Mouse (Mus musculus): ENCODE results near the gene Slc4a4. TPM values are rescaled to one million over a fixed set of nuclear protein-coding genes. Genes with fewer than 3 reads are reported as not detected.
"Not testable (repeated sequence)": the region's sequence is repeated elsewhere in the genome, so short reads cannot be mapped to it uniquely, and the experiment has no call there.

Slc4a4 gene
- polyA plus RNA-seq, 1 experiment, result 53.7 TPM

DNA sequence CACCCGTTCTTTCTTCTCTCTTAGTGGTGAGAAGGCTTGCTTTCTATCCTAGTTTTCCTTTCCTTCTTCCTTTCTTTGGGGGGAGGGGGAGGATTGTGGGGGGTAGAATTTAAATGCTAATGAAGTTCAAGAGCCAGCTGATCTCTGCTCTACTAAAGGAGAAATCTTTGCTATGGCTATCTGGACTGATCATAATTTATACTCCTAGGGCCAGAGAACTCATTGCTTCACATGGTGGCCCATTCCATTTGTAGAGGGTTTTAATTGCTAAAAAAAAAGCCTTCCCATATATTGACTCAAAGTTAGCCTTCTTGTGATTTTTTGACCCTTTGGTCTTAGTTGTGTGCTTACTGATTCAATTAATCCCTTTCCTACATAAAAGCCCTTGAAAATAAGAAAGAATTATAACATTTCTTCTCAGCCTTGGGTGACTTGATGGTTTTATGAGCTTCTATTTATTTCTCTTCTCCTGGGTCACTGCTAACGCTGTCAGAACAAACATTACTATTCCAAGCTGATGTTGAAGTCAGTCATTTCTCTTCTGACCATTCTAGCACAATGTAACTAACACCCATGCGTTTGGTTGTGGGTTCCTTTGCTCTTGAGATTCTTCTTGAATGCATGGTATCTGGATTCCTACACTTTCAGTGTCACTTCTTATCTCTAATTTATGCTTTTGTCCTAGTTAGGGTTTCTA, 95.6 kb downstream of the Slc4a4 start:
- Histone ChIP-seq H3K27ac (ENCODE audit: insufficient read depth, low read length) (no peak overlapping the region; the same call in 1 of the 2 replicates), H3K4me3 (ENCODE audit: insufficient read depth, low read length) (no peak overlapping the region), H3K4me1 (ENCODE audit: control insufficient read depth, insufficient read depth, low read length) (peaks cover 3% of the 10 kb centered on the region; the same call in 1 of the 2 replicates)
- TF ChIP-seq POLR2A (IDR thresholded peaks at IDR 0.05; ENCODE audit: extremely low read depth, insufficient read depth, low read length) (no peak), CTCF (IDR thresholded peaks at IDR 0.05; ENCODE audit: extremely low read depth, insufficient read depth, low read length) (no peak)

GRCm38 (mm10) chr5:88983170-88983569, 96.6 kb downstream of the Slc4a4 start:
- no peak overlapping the region for H3K4me3 ChIP-seq (ENCODE audit: insufficient read depth, low read length)
- H3K27ac ChIP-seq (ENCODE audit: insufficient read depth, low read length), result no peak overlapping the region
- TF ChIP-seq POLR2A (IDR thresholded peaks at IDR 0.05; ENCODE audit: extremely low read depth, insufficient read depth, low read length) (no peak), CTCF (IDR thresholded peaks at IDR 0.05; ENCODE audit: extremely low read depth, insufficient read depth, low read length) (no peak)
- H3K4me1 ChIP-seq (ENCODE audit: control insufficient read depth, insufficient read depth, low read length), result peaks cover 3% of the 10 kb centered on the region; the same call in 1 of the 2 replicates

GRCm38 (mm10) chr5:88983652-88984051, 97.0 kb downstream of the Slc4a4 start:
- no peak for TF ChIP-seq CTCF (IDR thresholded peaks at IDR 0.05; ENCODE audit: extremely low read depth, insufficient read depth, low read length)
- TF ChIP-seq POLR2A (IDR thresholded peaks at IDR 0.05; ENCODE audit: extremely low read depth, insufficient read depth, low read length), result no peak
- Histone ChIP-seq H3K4me3 (ENCODE audit: insufficient read depth, low read length) (no peak overlapping the region), H3K27ac (ENCODE audit: insufficient read depth, low read length) (no peak overlapping the region), H3K4me1 (ENCODE audit: control insufficient read depth, insufficient read depth, low read length) (peaks cover 3% of the 10 kb centered on the region; the same call in 1 of the 2 replicates)

- Histone ChIP-seq H3K4me1 (ENCODE audit: control insufficient read depth, insufficient read depth, low read length) (no peaks in the 10 kb centered on the region; the same call in 1 of the 2 replicates), H3K4me3 (ENCODE audit: insufficient read depth, low read length) (no peak overlapping the region), H3K27ac (ENCODE audit: insufficient read depth, low read length) (no peak overlapping the region; the same call in 1 of the 2 replicates)
- TF ChIP-seq POLR2A (IDR thresholded peaks at IDR 0.05; ENCODE audit: extremely low read depth, insufficient read depth, low read length), result no peak
- no peak for TF ChIP-seq CTCF (IDR thresholded peaks at IDR 0.05; ENCODE audit: extremely low read depth, insufficient read depth, low read length)
Measured at GRCm38 (mm10) chr5:88989018-88989417, 102.4 kb downstream of the Slc4a4 start.

DNA sequence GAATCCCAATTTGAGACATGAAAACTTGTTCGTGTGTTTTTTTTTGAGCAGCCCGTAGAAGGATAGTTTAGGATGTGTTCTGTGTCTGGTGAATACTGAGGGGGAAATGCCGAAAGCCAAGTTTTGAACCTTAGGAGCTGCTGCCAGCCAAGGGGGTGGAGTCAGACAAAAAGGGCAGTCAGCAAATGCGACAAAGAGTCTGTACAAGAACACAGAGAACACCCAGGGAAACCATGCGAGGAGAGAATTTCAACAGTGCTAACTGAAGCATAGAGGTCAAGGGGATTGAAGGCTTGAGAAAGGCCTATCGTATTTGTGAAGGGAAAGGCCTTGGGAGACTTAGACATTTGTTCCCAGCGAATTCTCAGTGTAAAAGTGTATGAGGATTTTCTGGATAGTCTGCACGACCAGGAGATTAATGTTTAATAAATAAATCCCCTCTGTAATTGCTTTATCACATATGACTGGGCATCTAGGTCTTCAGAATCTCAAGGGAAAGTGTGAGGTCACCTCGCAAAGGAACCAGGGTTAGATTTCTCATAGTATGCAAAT, 103.7 kb downstream of the Slc4a4 start:
- 0 out of 2 replicates have a peak overlapping the region, but pooled peaks have one; percentile 50 for H3K27ac ChIP-seq (ENCODE audit: insufficient read depth, low read length)
- no peak overlapping the region for H3K4me3 ChIP-seq (ENCODE audit: insufficient read depth, low read length)
- TF ChIP-seq POLR2A (IDR thresholded peaks at IDR 0.05; ENCODE audit: extremely low read depth, insufficient read depth, low read length) (no peak), CTCF (IDR thresholded peaks at IDR 0.05; ENCODE audit: extremely low read depth, insufficient read depth, low read length) (no peak)
- peaks cover 1% of the 10 kb centered on the region; the same call in 1 of the 2 replicates for H3K4me1 ChIP-seq (ENCODE audit: control insufficient read depth, insufficient read depth, low read length)

GRCm38 (mm10) chr5:88991309-88991708, 104.7 kb downstream of the Slc4a4 start:
- not testable (repeated sequence) for H3K27ac ChIP-seq (ENCODE audit: insufficient read depth, low read length); H3K4me1 ChIP-seq (ENCODE audit: control insufficient read depth, insufficient read depth, low read length); H3K4me3 ChIP-seq (ENCODE audit: insufficient read depth, low read length)

- no peak overlapping the region for H3K4me3 ChIP-seq (ENCODE audit: insufficient read depth, low read length)
- H3K27ac ChIP-seq (ENCODE audit: insufficient read depth, low read length), result peak overlapping the region; percentile 40; the same call in 1 of the 2 replicates
- TF ChIP-seq CTCF (IDR thresholded peaks at IDR 0.05; ENCODE audit: extremely low read depth, insufficient read depth, low read length), result no peak
- no peak for TF ChIP-seq POLR2A (IDR thresholded peaks at IDR 0.05; ENCODE audit: extremely low read depth, insufficient read depth, low read length)
- H3K4me1 ChIP-seq (ENCODE audit: control insufficient read depth, insufficient read depth, low read length), result peaks cover 1% of the 10 kb centered on the region; the same call in 1 of the 2 replicates
Measured at GRCm38 (mm10) chr5:88994533-88994932, 107.9 kb downstream of the Slc4a4 start.

DNA sequence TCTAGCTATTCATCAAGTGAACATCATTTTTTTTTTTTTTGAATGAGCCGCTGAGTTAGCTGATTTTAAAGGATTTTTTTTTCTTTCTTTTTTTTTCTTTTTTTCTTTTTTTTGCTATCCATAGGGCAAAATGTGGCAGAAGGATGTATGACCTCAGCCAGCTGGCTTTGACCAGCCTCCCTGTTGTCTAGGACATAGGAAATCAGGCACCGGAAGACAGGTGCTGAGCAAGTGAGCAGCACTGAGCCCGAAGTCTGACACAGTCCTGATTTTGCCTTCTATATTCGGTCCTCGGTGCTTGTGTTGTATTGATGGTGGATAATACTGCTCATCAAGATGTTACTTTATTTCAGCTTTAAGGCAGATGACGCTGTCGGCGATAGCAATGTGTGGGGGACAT, 109.6 kb downstream of the Slc4a4 start:
- Histone ChIP-seq H3K27ac (ENCODE audit: insufficient read depth, low read length) (no peak overlapping the region), H3K4me1 (ENCODE audit: control insufficient read depth, insufficient read depth, low read length) (peaks cover 1% of the 10 kb centered on the region; the same call in 1 of the 2 replicates), H3K4me3 (ENCODE audit: insufficient read depth, low read length) (no peak overlapping the region)
- TF ChIP-seq CTCF (IDR thresholded peaks at IDR 0.05; ENCODE audit: extremely low read depth, insufficient read depth, low read length), result no peak
- no peak for TF ChIP-seq POLR2A (IDR thresholded peaks at IDR 0.05; ENCODE audit: extremely low read depth, insufficient read depth, low read length)

- Histone ChIP-seq H3K4me1 (ENCODE audit: control insufficient read depth, insufficient read depth, low read length) (peaks cover 1% of the 10 kb centered on the region; the same call in 1 of the 2 replicates), H3K4me3 (ENCODE audit: insufficient read depth, low read length) (no peak overlapping the region), H3K27ac (ENCODE audit: insufficient read depth, low read length) (no peak overlapping the region)
- TF ChIP-seq CTCF (IDR thresholded peaks at IDR 0.05; ENCODE audit: extremely low read depth, insufficient read depth, low read length) (no peak), POLR2A (IDR thresholded peaks at IDR 0.05; ENCODE audit: extremely low read depth, insufficient read depth, low read length) (no peak)
Measured at GRCm38 (mm10) chr5:88997277-88997676, 110.7 kb downstream of the Slc4a4 start.

GRCm38 (mm10) chr5:88999793-89000192, 113.2 kb downstream of the Slc4a4 start:
- Histone ChIP-seq H3K4me1 (ENCODE audit: control insufficient read depth, insufficient read depth, low read length) (peaks cover under 1% of the 10 kb centered on the region; the same call in 1 of the 2 replicates), H3K27ac (ENCODE audit: insufficient read depth, low read length) (no peak overlapping the region), H3K4me3 (ENCODE audit: insufficient read depth, low read length) (no peak overlapping the region)
- TF ChIP-seq CTCF (IDR thresholded peaks at IDR 0.05; ENCODE audit: extremely low read depth, insufficient read depth, low read length) (no peak), POLR2A (IDR thresholded peaks at IDR 0.05; ENCODE audit: extremely low read depth, insufficient read depth, low read length) (no peak)
